Mouse (Mus musculus) spleen, adult 2 months (tissue): Measurements from ENCODE around the gene Lrmda.

Experiments
- CTCF ChIP-seq: fragments of 200-500 bp; IDR thresholded peaks from 2 replicates; pipeline ENCODE4 v1.5.1; 2011; ENCODE audit warnings: mild to moderate bottlenecking, inconsistent platforms; ENCODE audit not compliant: insufficient read depth, insufficient read length, insufficient replicate concordance; ENCODE audit errors: extremely low read depth
- POLR2A ChIP-seq: fragments of 200-500 bp; IDR thresholded peaks from 2 replicates; pipeline ENCODE4 v1.6.1; 2011; ENCODE audit warnings: low read depth, low read length, inconsistent platforms

DNA sequence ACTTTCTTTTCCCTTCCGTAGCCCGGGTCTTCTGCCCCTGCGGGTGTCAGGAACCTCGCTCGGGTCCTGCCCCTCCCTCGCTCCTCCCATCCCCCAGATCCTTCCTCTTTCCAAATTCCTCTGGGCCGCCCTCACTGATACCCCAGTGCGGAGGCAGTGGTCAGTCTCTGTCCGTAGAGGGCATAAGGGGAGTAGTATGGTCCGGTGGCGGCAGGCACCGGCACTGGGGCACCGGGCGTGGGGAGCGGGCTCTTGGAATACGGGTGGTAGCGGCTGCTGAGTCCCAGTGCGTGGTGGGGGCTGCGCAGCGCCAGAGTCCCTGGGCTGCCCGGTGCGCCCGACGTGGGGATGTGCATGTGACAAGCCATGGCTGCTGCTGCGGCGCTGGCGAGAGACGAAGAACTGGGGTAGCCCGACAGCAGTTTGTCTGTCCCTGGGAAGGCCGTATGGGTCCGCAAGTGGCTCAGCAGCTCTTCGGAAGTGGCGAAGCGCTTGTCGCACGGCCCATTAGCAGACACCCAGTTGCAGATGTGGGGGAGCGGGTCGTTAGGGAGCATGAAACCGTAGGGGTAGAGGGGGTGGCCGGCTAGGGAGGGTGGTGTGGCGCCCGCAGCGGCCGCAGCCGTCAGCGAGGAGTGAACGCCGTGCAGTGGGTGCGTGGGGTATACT, 34.6 kb upstream of the Lrmda start:
- TF ChIP-seq POLR2A: no peak
- no peak for TF ChIP-seq CTCF
